Mouse (Mus musculus) ES-E14 (cell line): ENCODE measurements around the gene Tbc1d22b.

Source experiments
- CHD2 ChIP-seq: IDR thresholded peaks from 2 replicates; pipeline ENCODE4 v1.6.1; 2014; ENCODE audit warnings: mild to moderate bottlenecking, low read depth, low read length, inconsistent platforms
- MAFK ChIP-seq: IDR thresholded peaks from 2 replicates; pipeline ENCODE4 v1.6.1; 2014; ENCODE audit warnings: mild to moderate bottlenecking, low read depth, low read length, inconsistent platforms; ENCODE audit not compliant: insufficient read depth
- ZNF384 ChIP-seq: IDR thresholded peaks from 2 replicates; pipeline ENCODE4 v1.6.1; 2012; ENCODE audit warnings: low read depth, low read length, inconsistent platforms

- no peak for TF ChIP-seq ZNF384
- no peak for TF ChIP-seq CHD2
- TF ChIP-seq MAFK = no peak
Observed at GRCm38 (mm10) chr17:29556456-29556855, 6.9 kb downstream of the Tbc1d22b start.
